Mouse (Mus musculus) forelimb bud, embryonic 11.5 days (tissue): ENCODE data around the gene Ercc1.

Experiments
- DNase-seq: peaks from one replicate; pipeline ENCODE4 v3.0.0-alpha.2; 2012; ENCODE audit warnings: low read depth, low spot score

The Ercc1 gene

DNA sequence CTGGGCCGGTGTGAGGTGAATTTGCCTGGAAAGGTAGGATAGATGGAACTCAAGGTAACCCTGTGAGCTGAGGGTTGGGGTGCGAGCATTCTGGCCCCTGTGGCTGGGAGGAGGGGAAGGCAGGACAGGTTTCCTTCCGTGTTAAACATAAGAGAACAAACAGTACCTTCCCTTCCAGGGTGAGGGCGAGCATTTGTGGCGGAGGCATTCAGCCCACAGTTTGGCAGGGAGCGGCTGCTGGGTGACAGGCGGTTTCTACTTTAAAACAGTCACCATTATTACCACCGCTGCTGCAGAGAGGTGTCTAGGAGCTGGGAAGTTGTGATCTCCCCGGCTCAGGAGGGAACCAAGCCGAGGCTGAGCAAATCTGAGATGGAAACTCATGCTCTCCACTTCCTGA is 7.5 kb upstream of the Ercc1 start:
- DNase-seq = no peak

DNA sequence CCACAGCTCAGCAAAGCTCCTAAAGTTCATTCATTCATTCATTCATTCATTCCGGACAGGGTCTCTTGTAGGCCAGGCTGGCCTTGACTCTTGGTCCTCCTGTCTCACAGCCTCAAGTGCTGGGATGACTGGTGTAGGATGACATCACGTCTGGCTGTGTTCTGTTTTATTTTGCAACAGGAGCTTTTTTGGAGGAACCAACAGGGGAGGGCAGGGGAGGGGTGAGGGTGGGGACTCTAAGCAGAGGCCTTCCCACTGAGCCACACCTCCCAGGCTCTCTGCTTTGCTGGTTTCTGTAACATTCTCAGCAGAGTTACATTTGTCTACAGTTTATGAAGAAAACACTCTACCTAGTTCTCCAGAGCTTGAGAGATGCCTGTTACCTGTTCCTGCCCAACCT is 6.5 kb upstream of the Ercc1 start:
- DNase-seq = no peak

DNA sequence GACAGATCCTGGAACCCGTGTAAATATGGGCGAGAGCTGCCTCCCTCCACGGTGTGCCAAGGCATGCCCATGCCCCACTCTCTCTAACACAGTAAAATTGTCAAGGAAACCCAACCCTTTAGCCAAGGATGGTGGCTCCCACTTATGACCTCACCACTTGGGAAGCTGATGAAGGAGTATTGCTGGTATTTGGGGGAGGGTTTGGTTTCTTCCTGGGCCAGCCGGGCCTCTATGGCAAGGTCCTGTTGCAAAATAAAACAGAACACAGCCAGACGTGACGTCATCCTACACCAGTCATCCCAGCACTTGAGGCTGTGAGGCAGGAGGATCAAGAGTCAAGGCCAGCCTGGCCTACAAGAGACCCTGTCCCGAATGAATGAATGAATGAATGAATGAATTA is 6.0 kb upstream of the Ercc1 start:
- DNase-seq = no peak

DNA sequence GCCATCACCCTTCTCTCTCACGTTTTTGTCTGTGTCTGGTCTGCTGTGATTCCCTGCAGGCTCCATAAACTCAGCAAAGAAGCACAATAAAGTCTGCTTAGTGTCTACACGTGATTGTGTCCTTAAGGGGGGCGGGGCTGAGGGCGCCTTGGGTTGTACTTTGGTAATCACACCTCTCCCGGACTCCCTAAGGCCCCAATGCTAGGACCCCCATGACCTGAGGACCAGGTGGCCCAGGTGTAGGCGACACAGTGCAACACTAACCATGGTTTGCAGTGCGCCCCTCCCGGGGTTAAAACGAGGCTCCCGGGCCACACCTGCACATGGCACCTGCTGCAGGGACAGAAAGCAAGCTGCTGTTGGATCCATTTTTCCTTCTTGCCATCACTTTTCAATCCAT is 3.3 kb upstream of the Ercc1 start:
- no peak for DNase-seq

DNA sequence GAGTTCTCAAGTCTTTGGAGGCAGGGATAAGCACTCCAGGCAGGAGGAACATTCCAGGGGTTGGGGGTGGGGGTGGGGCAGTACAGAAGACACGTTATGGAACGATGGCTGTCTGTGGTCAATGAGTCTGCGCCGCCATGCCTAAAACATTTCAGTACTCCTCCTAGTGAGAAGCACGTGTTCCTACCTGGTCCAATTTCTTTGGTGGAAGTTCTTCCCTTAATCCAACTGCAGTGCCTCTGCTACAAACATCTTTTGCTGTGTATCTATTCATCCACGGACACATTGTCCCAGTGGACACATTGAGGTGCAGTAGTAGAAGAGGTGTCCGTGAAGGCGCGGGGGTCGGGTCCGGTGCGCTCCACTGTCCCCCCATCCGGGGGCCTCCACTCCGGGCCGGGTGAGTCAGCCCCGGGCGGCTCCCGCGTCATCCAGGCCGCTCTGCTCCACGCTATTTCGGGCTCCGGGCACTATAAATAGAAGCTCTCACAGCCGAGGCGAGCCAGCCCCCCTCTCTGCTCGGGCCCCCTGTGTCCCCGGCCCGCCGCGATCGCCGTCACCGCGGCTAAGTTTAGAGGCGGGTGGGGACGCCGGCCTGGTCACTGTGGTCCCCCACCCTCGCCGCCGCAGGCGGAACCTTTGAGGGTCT is 2.7 kb upstream of the Ercc1 start:
- DNase-seq = no peak

DNA sequence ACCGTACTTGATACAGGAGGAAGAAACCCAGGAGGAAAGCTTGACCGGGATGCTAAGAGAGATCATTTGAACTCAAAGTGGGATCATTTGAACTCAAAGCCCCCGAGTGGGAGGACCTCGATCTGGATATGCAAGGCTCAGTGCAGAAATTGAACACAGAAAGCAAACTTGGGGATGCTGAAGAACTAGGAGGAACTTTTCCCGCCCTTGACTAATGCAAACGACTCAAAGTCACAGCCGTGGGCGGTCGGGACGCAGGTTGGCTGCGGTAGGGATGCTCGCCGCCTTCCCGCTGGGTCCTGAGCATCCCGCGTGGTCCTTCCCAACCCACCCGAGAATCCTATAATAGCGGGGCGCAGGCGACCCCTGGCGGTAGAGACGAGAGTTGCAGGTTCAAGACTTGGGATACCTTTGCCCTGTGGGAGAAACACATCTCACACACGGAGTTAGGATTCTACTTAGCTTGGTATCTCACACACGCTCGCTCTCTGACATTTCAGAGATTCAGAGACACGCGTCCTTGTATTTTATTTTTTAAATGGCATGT is 2.0 kb upstream of the Ercc1 start:
- peak; percentile 78 for DNase-seq

DNA sequence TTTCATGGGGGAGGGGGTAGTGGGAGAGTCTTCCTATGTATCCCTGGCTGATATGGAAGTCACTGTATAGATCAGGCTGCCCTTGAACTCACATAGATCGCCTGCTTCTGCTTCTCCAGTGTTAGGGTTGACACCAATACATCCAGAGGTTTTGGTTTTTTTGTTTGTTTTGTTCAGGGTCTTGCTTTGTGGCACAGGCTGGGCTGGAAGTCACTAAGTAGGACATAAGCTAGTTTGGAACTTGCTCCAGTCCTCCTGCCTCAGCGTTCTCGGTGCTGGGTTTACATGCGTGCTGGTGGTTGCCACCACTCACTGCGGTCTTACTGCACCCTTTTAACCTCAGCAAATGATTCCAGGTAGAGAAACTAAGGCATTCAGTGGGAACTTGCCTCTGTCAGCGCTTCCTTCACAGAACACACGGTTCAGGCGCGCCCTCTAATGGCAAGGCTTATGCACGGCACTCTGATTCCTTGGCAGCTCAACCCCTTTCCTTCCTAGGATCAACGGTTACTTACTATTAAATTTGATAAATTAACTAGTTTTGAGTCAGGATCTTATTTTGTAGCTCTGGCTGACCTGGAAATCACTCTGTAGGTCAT is 1.3 kb upstream of the Ercc1 start:
- DNase-seq = peak; percentile 83

DNA sequence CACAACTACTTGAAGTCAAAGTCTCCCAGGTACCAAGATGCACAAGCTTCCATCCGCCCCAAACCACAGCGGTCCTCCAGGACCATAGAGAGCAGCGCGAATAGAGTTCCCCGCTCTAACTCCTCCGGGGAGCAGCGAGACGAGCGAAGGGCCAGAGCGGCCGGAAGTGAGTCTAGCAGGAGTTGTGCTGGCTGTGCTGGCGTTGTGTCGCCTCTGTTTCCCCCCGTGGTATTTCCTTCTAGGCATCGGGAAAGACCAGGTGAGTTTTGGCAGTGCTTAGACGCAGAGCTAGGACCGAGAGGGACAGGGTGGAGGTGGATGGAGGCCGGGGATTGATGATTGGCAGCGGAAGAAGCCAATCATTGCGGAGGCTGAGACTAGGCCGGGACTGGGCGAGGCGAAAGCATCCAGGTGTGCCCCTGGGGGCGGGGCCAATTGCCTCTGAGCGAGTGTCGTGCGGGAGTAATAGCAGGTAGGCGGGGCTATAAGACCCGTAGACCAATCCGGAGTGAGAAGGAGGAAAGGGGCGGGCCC is 427 bp downstream of the Ercc1 start:
- DNase-seq = peak; percentile 98

DNA sequence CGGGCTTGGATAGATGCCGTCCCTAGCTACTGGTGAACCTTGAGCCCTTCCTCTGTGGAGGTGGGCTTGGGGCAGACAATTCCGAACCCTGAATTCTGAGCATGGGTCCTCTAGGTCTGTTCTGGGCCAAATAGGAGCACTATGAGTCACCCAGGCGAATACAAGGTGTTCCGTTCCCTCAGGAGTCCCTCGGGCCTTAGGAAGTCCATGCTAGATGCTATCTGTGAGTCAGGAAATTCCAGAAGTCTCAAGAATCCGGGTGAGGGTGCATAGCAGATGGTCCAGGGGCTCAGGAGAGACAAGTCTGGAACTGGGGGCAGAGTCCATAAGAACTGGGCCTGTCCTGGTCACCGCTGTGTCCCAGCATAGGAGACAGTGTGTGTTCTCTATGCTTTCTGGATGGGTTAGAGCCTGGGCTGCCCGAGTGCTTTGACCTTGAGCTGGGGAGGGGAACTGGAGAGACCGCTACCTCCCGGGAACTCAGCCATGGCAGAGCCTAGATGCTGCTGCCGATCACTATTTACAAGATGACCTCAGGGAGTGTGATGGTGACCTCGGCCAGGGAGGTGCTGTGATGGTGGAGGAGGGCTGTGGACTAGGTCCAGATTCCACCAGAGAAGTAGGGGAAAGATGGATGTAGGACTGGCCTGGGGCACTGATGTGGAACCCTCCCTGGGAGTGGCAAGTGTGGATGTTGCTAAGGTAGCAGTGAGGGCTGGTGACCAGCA is 4.8 kb downstream of the Ercc1 start:
- DNase-seq = no peak

DNA sequence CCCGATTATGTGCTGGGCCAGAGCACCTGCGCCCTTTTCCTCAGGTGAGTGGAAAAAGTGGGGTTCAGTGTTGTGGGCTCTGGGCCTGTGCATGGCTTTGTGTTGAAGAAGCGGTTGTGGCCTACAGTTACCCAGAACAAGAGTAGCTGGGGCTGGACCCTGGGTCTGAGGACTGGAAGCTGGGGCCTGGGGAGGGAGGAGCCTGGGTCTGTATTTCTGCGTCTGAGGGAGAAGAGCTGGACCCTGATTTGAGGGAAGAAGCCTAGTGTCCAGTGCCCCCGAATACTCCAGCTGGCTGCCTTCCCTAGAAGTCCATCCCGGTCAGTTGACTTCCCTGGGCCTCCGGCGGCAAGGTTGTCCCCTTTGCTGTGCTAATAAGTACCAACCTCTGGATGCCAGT is 5.6 kb downstream of the Ercc1 start:
- no peak for DNase-seq

DNA sequence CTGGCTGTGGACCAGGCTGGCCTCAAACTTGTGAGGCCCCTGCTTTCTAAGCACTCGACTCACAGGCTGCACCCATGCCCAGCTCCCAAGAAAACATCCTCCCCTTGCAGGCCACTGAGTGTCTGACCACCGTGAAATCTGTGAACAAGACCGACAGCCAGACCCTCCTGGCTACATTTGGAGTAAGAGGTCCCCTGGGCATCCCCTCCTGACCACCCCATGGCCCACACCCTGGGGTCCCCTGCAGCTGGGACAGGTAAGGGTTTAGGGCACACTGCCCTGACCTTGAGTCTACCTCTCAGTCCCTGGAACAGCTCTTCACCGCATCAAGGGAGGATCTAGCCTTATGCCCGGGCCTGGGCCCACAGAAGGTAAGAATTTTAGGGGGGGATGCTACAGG is 10.4 kb downstream of the Ercc1 start:
- no peak for DNase-seq

DNA sequence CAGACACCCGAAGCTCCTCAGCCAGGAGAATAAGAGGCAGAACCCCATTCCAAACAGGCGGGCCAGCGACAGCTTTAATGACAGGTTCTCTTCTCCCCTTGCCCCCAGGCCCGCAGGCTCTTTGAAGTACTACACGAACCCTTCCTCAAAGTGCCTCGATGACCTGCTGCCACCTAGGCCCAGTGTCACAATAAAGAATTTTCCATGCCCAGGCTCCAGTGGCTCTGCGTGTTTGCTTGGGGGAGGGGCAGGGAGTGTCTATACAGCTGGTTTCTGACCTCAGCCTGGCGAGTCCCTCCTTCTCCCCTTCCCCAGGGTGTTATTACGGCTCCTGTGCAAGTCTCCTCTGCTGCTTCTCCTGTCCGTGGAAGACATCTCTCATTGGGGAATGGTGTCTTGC is 11.7 kb downstream of the Ercc1 start:
- no peak for DNase-seq

DNA sequence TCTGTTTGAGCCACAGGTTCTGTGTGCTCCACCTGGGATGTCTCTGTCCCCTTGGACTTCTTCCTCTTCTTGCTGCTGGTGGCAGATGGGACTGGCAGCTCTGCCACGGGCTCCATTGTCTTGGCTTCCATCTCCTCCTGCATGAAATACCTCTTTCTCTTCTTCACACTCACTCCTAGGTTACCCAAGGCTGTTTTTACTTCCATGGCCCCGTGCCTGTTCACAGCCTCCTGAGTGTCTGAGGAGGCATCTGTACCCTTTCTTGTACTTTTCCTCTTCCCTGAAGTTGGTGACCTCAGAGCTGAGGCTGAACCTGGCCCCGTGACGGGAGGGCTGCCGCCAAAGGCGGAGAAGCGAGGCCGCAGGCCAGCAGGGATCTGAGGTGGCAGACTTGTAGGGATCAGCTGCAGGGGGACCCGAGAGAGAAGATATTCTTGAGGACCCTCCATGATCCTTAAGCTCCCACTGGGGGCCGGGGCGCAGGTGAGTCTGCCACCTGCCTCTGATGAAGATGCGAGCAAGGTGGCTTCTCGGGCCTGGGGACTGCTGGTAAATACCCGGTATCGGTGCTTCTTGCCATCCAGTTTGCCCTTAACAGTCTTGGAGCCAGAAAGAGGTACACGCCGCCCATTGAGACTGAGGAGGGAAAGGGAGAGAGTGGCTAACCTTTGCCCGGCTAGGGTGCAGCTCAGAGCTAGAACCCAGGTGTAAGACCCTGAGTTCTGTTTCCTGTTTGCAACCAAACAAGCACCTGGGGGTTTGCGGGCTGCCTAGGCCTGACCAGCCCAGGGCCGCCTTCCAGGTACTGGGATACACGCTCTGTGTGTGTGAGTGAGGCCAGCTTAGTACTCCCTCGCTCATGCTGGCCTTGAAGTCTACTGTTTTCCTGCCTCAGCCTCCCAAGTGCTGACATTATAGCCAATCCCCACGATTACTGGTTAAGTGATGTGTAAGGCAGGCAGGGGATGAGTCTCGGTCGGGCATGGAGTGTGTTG is 13.1 kb downstream of the Ercc1 start:
- DNase-seq = no peak

DNA sequence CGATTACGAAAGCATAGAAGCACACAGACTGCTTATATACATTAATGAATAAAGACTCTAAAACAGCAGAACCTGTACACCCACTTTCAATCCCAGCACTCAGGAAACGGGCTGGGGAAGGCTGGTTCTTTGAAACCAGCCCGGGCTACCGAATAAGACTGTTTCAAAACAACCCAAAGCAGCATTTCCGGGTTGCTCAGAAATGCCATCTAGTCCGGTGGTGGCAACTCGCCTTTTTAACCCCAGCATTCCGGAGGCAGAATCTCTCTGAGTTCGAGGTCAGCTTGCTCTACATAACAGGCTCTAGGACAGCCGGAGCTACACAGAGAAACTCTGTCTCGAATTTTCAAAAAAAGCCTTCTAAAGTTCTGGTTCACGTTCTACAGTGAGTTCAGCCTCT is 14.1 kb downstream of the Ercc1 start:
- no peak for DNase-seq

DNA sequence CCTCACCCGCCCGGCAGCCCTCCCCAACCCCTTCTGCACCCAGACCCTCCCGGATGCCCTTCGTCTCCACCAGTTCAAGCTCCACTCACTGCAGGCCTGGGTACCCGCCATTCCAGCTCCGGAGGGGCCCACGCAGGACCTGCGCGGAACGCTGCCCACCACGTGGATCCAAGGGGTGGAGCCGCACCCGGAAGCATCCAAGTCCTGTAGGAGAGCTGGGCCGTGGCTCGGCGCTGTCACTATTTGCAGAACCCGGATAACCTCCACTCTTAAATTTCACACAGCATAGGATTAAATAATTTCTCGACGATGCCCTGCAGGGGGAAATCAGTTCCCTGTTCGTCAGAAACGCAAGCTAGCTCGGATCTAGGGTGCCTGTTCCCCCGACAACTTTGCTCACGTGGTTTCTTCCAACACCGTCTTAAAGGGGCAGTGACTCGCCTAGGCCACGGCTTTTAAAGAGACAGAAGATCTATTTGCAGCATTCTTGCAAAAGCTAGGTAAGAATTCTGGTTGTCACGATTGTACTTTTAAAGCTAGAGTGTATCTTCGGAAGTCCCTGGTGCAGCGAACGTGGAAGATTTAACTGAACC is 14.8 kb downstream of the Ercc1 start, which contains the start of the genes Cd3eap and Ppp1r13l:
TSS of gene Cd3eap (minus strand) at position 185 of the 593 bp plus-strand sequence.
TSS of gene Ppp1r13l (plus strand) at position 451 of the 593 bp plus-strand sequence.
- DNase-seq = peak; percentile 86

DNA sequence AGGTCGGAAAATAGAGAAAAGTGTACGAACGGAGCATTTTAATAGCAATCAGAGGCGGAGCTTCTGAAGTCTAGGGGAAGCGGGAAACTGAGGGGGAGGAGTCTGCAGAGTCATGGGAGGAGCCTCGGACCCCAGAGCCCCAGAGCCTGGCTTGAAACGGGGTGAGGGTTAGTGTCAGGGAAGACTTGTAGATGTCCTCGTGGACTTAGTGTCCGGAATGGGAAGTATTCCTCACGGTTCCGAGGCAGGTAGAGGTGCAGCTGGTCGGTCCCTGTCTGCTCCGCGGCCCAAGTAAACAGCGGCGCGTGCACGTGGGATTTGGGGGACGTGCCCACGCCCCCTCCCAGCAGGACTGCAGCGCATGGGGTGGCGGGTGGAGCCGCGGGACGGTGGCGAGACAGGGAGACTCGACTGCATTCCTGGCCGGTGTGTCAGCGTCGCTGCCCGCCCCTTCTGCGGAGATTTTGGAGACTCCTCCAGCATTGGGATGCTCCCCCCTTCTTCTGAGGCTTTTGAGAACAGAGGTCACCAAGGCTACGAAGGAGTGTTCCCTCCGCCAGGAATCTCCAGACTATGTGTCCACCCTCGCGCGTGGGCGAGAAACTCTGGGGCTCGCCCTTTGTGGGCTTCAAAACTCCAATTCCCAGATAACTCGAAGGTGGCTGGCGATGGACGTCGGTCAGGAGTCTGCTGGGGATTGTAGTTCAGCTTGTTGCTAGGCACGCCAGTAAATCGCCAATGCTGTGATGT is 15.5 kb downstream of the Ercc1 start:
- DNase-seq = peak; percentile 79

DNA sequence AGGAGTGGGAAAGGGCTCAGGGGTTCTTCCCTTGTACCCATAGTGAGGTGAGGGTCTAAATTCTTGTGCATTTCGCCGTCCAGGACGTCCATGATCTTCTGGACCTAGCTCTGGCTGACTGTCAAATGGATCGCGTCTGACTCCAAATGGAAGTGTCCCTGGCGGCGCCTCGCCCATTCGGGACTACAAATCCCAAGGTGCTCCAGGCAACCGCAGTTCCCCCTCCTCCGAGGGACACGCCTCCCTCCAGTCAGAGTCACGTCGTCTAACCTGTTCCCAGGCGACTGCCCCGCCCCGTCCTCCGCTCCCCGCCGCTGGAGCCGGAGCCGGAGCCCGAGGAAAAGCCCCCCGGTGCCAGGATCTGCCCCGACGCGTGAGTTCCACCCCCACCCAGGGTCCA is 16.4 kb downstream of the Ercc1 start:
- peak; percentile 88 for DNase-seq

DNA sequence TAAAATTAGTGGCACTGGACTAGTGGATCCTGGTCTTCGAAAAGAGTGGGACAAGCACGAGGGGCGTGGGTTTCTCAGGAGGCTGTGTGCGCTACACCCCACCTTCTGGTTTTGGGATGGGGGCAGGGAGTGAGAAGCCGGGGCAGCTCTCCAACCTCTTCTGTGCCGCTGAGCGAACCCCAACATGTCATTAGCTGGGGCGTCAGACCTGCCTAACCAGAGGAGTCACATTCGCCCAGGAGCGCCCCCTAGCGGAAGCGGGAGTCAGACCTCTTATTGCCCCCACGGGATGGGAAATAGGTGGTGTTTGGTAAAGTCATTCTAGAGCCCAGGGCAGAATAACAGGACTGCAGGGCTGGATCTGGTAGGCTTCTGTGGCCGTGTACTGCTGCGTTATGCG is 17.1 kb downstream of the Ercc1 start:
- no peak for DNase-seq

DNA sequence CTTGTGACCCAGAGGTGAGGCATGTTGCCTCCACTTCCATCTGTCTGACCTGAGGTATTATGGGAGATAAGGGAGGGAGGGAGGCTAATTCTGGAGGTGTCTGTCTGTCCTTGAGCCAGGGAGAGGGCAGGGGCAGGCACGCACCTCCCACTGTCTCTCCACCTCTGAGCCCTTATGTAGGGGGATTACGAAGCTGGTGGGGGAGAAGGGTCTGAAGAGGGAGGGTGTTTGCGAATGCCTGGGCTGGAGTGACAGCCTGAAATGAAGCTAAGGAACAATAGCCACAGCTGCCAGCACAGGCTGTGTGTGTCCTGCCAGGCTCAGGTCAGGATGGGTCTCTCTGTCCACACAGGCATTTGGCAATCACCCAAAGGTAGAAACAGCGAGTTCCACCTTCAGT is 17.7 kb downstream of the Ercc1 start:
- DNase-seq = no peak

DNA sequence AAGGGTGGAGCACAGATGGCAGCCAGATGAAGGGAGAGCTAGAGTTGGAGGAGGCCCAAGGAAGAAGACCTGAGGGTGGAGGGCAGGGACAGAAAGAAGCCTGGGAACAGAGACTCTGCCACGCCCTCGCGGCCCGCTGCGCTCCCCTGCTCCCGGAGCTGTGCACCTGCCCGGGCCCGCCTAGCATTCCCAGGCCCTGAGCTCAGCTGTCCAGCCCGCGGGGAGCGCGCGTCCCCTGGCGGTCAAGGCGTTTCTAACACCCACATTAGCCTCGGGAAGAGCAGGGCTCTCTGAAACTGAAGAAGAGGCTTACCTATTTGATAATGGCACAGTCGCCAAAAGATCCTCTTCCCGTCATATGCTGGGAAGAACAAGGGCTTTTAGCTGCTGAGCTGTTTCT is 19.3 kb downstream of the Ercc1 start:
- DNase-seq = no peak
